Mouse (Mus musculus): Measurements from ENCODE around the gene Mpzl1. TPM values are rescaled to one million over a fixed set of nuclear protein-coding genes. Genes with fewer than 3 reads are reported as not detected.
"Not testable (repeated sequence)": the region's sequence is repeated elsewhere in the genome, so short reads cannot be mapped to it uniquely, and the experiment has no call there.

The Mpzl1 gene
- polyA plus RNA-seq (2012; rRNA removed): 33.6 and 47.2 TPM in 2 replicates

- WGBS: under 1% methylated on average over 67 of the region's 73 CpGs
- peaks cover 11% of the 10 kb centered on the region; the same call in 1 of the 2 replicates for H3K4me1 ChIP-seq (ENCODE audit: control insufficient read depth, insufficient read depth, low read length)
- peak; percentile 99 for DNase-seq
- TF ChIP-seq POLR2A (IDR thresholded peaks at IDR 0.05; ENCODE audit: borderline replicate concordance, extremely low read depth, low read depth, low read length) (peak; percentile 82), CTCF (IDR thresholded peaks at IDR 0.05; ENCODE audit: insufficient read depth, low read length) (no peak)
- H3K4me3 ChIP-seq (replicated peaks; ENCODE audit: extremely low read depth, low read depth, low read length): peak within 1 kb of the TSS; percentile 67
These were observed at the start of gene Mpzl1 for GRCm38 (mm10) chr1:165634151-165634884. Mpzl1 (minus strand) TSS chr1:165634538.

- Histone ChIP-seq H3K4me3 (replicated peaks; ENCODE audit: extremely low read depth, low read depth, low read length) (no peak overlapping the region), H3K4me1 (ENCODE audit: control insufficient read depth, insufficient read depth, low read length) (peaks cover 34% of the 10 kb centered on the region)
- DNase-seq: no peak
- TF ChIP-seq CTCF (IDR thresholded peaks at IDR 0.05; ENCODE audit: insufficient read depth, low read length): no peak
- TF ChIP-seq POLR2A (IDR thresholded peaks at IDR 0.05; ENCODE audit: borderline replicate concordance, extremely low read depth, low read depth, low read length): no peak
- WGBS: 37% methylated on average over 18 of the region's 18 CpGs
These were observed 47.9 kb upstream of the Mpzl1 start for GRCm38 (mm10) chr1:165682056-165682853.

DNA sequence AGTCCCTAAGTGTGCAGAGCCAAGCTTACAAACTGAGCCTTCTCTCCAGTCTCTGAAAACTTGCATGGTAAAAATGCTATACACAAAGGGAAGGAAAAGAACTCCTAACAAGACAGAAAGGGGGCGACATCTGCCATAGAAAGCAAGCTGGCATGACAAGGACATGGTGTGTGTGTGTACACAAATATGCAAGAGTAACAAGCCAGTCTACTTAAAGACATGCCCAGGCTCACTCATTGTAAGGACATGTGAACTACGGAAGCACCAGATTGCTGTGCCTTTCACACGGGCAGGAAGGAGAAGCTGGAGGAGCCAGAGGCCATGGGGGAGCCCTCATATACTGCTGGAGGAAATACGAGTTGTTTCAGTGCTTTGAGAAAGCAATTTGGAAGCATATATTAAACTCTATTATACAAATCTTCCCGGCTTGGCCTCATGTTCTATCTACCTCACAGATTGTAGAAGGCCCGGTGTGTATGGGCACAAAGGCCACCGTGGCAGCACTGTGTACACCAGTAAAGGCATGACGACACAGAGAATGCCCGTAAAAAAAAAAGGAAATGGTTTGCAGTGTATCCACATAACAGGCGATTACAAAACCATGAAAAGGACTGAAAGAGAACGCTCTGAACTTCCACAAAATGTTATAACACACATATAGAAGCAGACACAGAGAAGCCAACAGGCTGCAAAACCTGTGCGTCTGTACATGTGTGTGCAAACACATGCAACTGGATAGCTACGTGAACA lies 46.9 kb upstream of the Mpzl1 start:
- H3K4me1 ChIP-seq (ENCODE audit: control insufficient read depth, insufficient read depth, low read length): peaks cover 29% of the 10 kb centered on the region
- 0 out of 2 replicates have a peak, but pooled peaks have one; percentile 9 for TF ChIP-seq CTCF (IDR thresholded peaks at IDR 0.05; ENCODE audit: insufficient read depth, low read length)
- TF ChIP-seq POLR2A (IDR thresholded peaks at IDR 0.05; ENCODE audit: borderline replicate concordance, extremely low read depth, low read depth, low read length): no peak
- 45% methylated on average over 13 of the region's 13 CpGs for WGBS
- no peak overlapping the region for H3K4me3 ChIP-seq (replicated peaks; ENCODE audit: extremely low read depth, low read depth, low read length)
- DNase-seq: no peak

GRCm38 (mm10) chr1:165680086-165680485 lies 45.7 kb upstream of the Mpzl1 start:
- peaks cover 23% of the 10 kb centered on the region for H3K4me1 ChIP-seq (ENCODE audit: control insufficient read depth, insufficient read depth, low read length)
- DNase-seq; H3K4me3 ChIP-seq (replicated peaks; ENCODE audit: extremely low read depth, low read depth, low read length): not testable (repeated sequence)

DNA sequence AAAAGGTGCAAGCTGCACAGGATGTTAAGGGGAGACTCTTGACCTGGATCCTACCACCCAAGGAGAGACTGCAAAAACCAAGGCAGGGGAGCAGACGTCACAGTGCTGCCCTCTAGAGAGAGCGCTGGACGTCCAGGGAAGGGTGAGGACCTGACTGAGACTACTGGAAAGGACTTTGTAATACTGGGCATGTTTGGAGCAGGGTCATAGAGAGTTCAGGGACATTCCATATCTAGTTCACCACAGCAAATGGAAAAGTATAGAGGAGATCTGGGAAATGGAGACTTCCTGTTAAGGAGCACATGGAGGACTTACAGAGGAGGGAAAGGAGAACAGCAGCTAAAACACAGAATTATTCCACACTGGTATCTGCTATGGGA lies 45.3 kb upstream of the Mpzl1 start:
- DNase-seq: no peak
- TF ChIP-seq POLR2A (IDR thresholded peaks at IDR 0.05; ENCODE audit: borderline replicate concordance, extremely low read depth, low read depth, low read length): no peak
- 0 out of 2 replicates have a peak, but pooled peaks have one; percentile 13 for TF ChIP-seq CTCF (IDR thresholded peaks at IDR 0.05; ENCODE audit: insufficient read depth, low read length)
- no peak overlapping the region for H3K4me3 ChIP-seq (replicated peaks; ENCODE audit: extremely low read depth, low read depth, low read length)
- WGBS: 47% methylated on average over 3 of the region's 3 CpGs
- H3K4me1 ChIP-seq (ENCODE audit: control insufficient read depth, insufficient read depth, low read length): peaks cover 23% of the 10 kb centered on the region

DNA sequence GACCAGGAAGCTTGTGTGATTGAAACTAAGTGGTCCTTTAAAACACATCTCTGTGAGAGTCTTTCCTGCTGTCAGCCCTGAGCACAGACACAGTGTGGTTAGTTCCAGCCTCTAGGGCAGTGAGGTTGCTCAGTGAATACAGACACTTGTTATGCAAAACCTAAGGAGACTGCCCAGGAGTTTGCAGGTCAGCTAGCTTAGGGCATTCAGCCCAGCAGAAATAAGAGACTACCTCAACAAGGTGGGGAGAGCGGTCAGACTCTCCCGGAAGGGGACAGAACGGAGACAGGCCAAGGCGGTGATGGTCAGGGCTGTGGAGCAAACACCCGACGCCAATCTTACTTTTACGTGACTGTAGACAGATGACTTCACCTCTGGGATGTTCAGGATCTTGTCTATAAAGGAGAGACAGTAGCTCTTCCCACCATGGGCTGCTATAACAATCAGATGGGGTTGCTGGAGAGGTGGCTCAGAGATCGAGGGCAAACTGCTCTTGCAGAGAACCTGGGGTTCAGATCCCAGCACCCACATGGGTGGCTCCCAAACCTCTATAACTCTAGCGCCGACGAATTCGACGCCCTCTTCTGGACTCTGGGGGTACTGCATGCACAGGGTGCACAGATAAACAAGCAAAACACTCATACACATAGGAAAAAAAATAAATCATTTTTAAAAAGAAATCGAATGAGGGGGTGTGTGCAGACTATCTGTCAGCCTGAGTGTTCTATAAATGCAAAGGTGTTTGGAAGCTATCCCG lies 44.7 kb upstream of the Mpzl1 start:
- Histone ChIP-seq H3K4me3 (replicated peaks; ENCODE audit: extremely low read depth, low read depth, low read length) (no peak overlapping the region), H3K4me1 (ENCODE audit: control insufficient read depth, insufficient read depth, low read length) (peaks cover 20% of the 10 kb centered on the region)
- TF ChIP-seq POLR2A (IDR thresholded peaks at IDR 0.05; ENCODE audit: borderline replicate concordance, extremely low read depth, low read depth, low read length) (no peak), CTCF (IDR thresholded peaks at IDR 0.05; ENCODE audit: insufficient read depth, low read length) (peak; percentile 24; the same call in 1 of the 2 replicates)
- no peak for DNase-seq
- WGBS: 80% methylated on average over 15 of the region's 15 CpGs

DNA sequence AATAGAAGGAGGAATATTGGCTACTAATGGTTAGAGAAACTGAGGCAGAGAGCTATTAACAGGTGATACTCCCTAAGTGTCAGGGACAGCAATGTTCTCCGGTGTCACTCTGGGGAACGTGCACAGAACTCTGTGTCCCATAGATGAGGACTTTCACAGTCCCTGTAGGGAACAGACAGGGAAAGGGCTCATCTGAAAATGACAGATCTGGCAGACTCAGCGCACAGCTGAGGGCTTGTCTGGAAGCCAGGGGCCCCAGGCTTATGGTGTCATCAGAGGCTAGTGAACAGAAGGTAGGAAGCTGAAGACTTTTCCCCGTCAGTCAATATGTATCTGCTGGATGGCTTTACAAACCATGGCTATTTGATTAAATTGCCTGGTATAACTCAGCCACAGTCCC lies 43.2 kb upstream of the Mpzl1 start:
- no peak for TF ChIP-seq CTCF (IDR thresholded peaks at IDR 0.05; ENCODE audit: insufficient read depth, low read length)
- TF ChIP-seq POLR2A (IDR thresholded peaks at IDR 0.05; ENCODE audit: borderline replicate concordance, extremely low read depth, low read depth, low read length): no peak
- Histone ChIP-seq H3K4me1 (ENCODE audit: control insufficient read depth, insufficient read depth, low read length) (peaks cover 17% of the 10 kb centered on the region; the same call in 1 of the 2 replicates), H3K4me3 (replicated peaks; ENCODE audit: extremely low read depth, low read depth, low read length) (no peak overlapping the region)
- no peak for DNase-seq
- WGBS: 69% methylated on average over 4 of the region's 4 CpGs

DNA sequence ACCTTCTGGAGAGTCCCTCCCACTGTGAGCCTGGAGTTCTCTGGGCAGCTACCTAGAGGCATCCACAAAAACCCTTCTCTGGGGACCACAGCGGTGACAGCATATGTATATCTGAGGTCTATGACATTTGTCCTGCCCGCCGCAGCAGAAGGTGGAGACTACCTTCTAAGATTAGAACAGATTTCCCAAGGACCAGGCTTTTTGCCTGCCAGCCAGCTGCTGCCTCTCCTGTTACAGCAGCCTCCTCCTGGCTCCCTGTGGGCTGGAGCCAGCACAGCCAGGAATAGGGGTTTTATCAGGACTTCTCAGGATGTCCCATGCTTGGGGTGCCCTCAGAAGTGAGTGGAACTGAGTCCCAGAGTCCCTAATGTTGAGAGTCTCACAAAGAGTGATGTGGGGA lies 42.7 kb upstream of the Mpzl1 start:
- Histone ChIP-seq H3K4me1 (ENCODE audit: control insufficient read depth, insufficient read depth, low read length) (peaks cover 17% of the 10 kb centered on the region; the same call in 1 of the 2 replicates), H3K4me3 (replicated peaks; ENCODE audit: extremely low read depth, low read depth, low read length) (no peak overlapping the region)
- 36% methylated on average over 3 of the region's 3 CpGs for WGBS
- no peak for DNase-seq
- TF ChIP-seq POLR2A (IDR thresholded peaks at IDR 0.05; ENCODE audit: borderline replicate concordance, extremely low read depth, low read depth, low read length) (no peak), CTCF (IDR thresholded peaks at IDR 0.05; ENCODE audit: insufficient read depth, low read length) (no peak)

DNA sequence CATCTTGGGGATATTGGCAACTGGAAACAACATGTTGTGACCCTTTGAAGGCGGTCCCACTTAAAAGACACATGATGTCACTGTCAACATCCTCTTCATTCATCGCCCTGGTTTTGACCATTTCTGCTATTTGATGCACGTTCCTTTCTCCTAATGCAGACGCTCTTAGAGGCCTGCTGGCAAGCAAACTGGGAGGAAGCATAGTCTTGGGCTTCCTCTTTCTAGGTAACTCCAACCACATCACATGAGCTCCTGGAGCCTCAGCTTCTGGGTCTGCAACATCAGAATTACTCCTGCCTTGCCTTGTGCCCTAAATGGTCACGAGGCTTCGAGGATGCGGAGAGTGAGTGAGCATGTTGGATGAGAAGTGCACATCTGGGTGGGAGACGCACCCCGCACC lies 40.8 kb upstream of the Mpzl1 start:
- Histone ChIP-seq H3K4me1 (ENCODE audit: control insufficient read depth, insufficient read depth, low read length) (peaks cover 7% of the 10 kb centered on the region; the same call in 1 of the 2 replicates), H3K4me3 (replicated peaks; ENCODE audit: extremely low read depth, low read depth, low read length) (no peak overlapping the region)
- TF ChIP-seq CTCF (IDR thresholded peaks at IDR 0.05; ENCODE audit: insufficient read depth, low read length) (no peak), POLR2A (IDR thresholded peaks at IDR 0.05; ENCODE audit: borderline replicate concordance, extremely low read depth, low read depth, low read length) (no peak)
- 72% methylated on average over 9 of the region's 9 CpGs for WGBS
- DNase-seq: no peak

Measured in lung, adult 2 months (tissue).